Mouse (Mus musculus) T-helper 2 cell (primary cell): Measurements from ENCODE around the gene Ak5.

Experiments used
- in situ Hi-C: fragments of 300-600 bp; cut with MboI, MseI; formaldehyde crosslinking; loops from one replicate; pipeline ENCODE4 v1.15.1; 2025; ENCODE audit warnings: high pct_unique_total_duplicates

The Ak5 gene

GRCm38 (mm10) chr3:152435590-152435989 is 232.6 kb downstream of the Ak5 start:
- in situ Hi-C loops, result no loop called here

GRCm38 (mm10) chr3:152432677-152433076 is 235.5 kb downstream of the Ak5 start:
- in situ Hi-C loops, result no loop called here

GRCm38 (mm10) chr3:152428925-152429324 is 239.2 kb downstream of the Ak5 start:
- in situ Hi-C loops, result no loop called here
